Mouse (Mus musculus): ENCODE data around the gene Ldlrad3. TPM values are rescaled to one million over a fixed set of nuclear protein-coding genes. Genes with fewer than 3 reads are reported as not detected.

Gene Ldlrad3
- polyA plus RNA-seq, 1 experiment from 2014 or later, result 4.3 TPM

DNA sequence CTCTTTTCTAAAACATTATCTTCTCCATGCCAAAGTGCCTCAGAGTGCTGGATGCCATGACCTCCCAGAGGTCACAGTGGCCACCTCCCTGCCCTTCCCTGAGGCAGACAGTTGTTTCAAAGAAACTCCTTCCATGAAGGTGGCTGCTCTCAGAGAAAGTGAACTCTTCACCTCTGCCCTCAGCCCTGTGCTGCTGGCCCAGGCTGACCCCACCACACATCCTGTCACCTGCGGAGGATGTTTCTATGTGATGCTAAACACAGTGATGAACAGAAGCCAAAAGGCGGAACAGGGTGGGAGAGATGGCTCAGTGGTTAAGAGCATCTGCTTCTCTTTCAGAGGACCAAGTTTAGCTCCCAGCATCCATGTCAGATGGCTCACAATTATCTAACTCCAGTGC lies 75.9 kb downstream of the Ldlrad3 start:
- H3K27ac ChIP-seq (ENCODE audit: low read depth, low read length), result no peak overlapping the region
- TF ChIP-seq CTCF (IDR thresholded peaks at IDR 0.05; ENCODE audit: low read depth), result no peak
- 89% methylated on average over 2 of the region's 2 CpGs for WGBS
- no peak overlapping the region for H3K9ac ChIP-seq (ENCODE audit: low read depth, low read length)
- no peaks in the 10 kb centered on the region for H3K36me3 ChIP-seq (ENCODE audit: control insufficient read depth, insufficient read depth)
- no peak overlapping the region for H3K4me3 ChIP-seq (ENCODE audit: low read depth, low read length)
- H3K9me3 ChIP-seq (ENCODE audit: control insufficient read depth), result no peaks in the 10 kb centered on the region
- no peak overlapping the region for H3K4me2 ChIP-seq (replicated peaks; ENCODE audit: low read depth)
- H3K27me3 ChIP-seq (replicated peaks; ENCODE audit: control insufficient read depth, insufficient read depth, low read length), result no peaks in the 10 kb centered on the region
- no peaks in the 10 kb centered on the region for H3K4me1 ChIP-seq (replicated peaks; ENCODE audit: control insufficient read depth, insufficient read depth, low read length)
- ATAC-seq, result no peak

DNA sequence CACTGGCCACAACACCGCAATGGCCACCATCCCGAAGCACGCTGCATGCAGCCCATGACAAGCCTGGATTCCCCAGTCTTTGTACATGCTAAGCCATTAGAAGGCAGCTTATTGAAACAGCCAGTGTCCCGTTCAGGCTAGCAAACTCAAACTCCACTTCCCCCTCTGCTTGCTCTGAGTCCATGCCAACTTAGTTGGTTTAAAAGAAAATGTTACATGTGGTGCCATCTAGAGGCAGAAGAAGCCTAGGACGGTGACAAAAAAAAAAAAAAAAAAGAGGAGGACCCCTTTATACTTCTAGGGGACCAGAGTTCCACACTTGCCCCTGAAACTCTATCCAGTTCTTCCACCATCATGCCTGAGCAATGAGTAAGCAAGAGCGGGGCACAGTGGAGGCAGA lies 78.9 kb downstream of the Ldlrad3 start:
- 70% methylated on average over 6 of the region's 6 CpGs for WGBS

GRCm38 (mm10) chr2:102106728-102107127 lies 79.5 kb downstream of the Ldlrad3 start:
- Histone ChIP-seq H3K4me1 (replicated peaks; ENCODE audit: control insufficient read depth, insufficient read depth, low read length) (no peaks in the 10 kb centered on the region), H3K36me3 (ENCODE audit: control insufficient read depth, insufficient read depth) (no peaks in the 10 kb centered on the region), H3K9me3 (ENCODE audit: control insufficient read depth) (no peaks in the 10 kb centered on the region), H3K9ac (ENCODE audit: low read depth, low read length) (no peak overlapping the region), H3K4me3 (ENCODE audit: low read depth, low read length) (no peak overlapping the region), H3K4me2 (replicated peaks; ENCODE audit: low read depth) (no peak overlapping the region), H3K27me3 (replicated peaks; ENCODE audit: control insufficient read depth, insufficient read depth, low read length) (no peaks in the 10 kb centered on the region), H3K27ac (ENCODE audit: low read depth, low read length) (no peak overlapping the region)
- 90% methylated on average over 6 of the region's 6 CpGs for WGBS
- no peak for TF ChIP-seq CTCF (IDR thresholded peaks at IDR 0.05; ENCODE audit: low read depth)
- no peak for ATAC-seq

More for the DNA sequence above, 78.9 kb downstream of the Ldlrad3 start:
- H3K4me3 ChIP-seq (ENCODE audit: low read depth, low read length), result no peak overlapping the region
- no peaks in the 10 kb centered on the region for H3K9me3 ChIP-seq (ENCODE audit: control insufficient read depth)
- H3K4me1 ChIP-seq (replicated peaks; ENCODE audit: control insufficient read depth, insufficient read depth, low read length), result no peaks in the 10 kb centered on the region
- H3K36me3 ChIP-seq (ENCODE audit: control insufficient read depth, insufficient read depth), result no peaks in the 10 kb centered on the region
- no peak overlapping the region for H3K27ac ChIP-seq (ENCODE audit: low read depth, low read length)
- ATAC-seq, result no peak
- no peaks in the 10 kb centered on the region for H3K27me3 ChIP-seq (replicated peaks; ENCODE audit: control insufficient read depth, insufficient read depth, low read length)
- no peak overlapping the region for H3K4me2 ChIP-seq (replicated peaks; ENCODE audit: low read depth)
- no peak overlapping the region for H3K9ac ChIP-seq (ENCODE audit: low read depth, low read length)
- TF ChIP-seq CTCF (IDR thresholded peaks at IDR 0.05; ENCODE audit: low read depth), result peak; percentile 55

GRCm38 (mm10) chr2:102105454-102105853 lies 80.7 kb downstream of the Ldlrad3 start:
- no peak for TF ChIP-seq CTCF (IDR thresholded peaks at IDR 0.05; ENCODE audit: low read depth)
- Histone ChIP-seq H3K4me2 (replicated peaks; ENCODE audit: low read depth) (no peak overlapping the region), H3K4me1 (replicated peaks; ENCODE audit: control insufficient read depth, insufficient read depth, low read length) (no peaks in the 10 kb centered on the region), H3K9ac (ENCODE audit: low read depth, low read length) (no peak overlapping the region), H3K9me3 (ENCODE audit: control insufficient read depth) (no peaks in the 10 kb centered on the region), H3K27ac (ENCODE audit: low read depth, low read length) (no peak overlapping the region), H3K4me3 (ENCODE audit: low read depth, low read length) (no peak overlapping the region), H3K36me3 (ENCODE audit: control insufficient read depth, insufficient read depth) (no peaks in the 10 kb centered on the region), H3K27me3 (replicated peaks; ENCODE audit: control insufficient read depth, insufficient read depth, low read length) (no peaks in the 10 kb centered on the region)
- ATAC-seq, result no peak
- 82% methylated on average over 2 of the region's 2 CpGs for WGBS

DNA sequence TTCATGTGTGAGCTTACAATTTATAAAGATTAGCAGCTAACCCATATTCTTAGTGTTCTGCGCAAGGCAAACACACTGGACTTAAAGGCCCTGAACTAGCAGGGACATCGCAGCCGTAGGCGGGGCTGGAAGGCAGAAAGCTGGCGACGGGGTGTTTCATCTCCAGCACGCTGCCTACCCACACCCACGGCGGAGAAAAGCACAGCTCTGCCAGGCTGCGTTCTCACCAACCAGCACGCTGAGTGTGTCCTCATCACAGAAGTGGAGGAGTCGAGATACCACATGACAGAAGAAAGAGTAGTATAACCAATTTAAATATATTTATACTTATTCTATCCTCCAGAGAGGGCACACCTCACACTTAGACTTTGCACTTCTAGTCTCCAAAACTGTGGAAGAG lies 82.2 kb downstream of the Ldlrad3 start:
- Histone ChIP-seq H3K27me3 (replicated peaks; ENCODE audit: control insufficient read depth, insufficient read depth, low read length) (no peaks in the 10 kb centered on the region), H3K4me2 (replicated peaks; ENCODE audit: low read depth) (no peak overlapping the region), H3K9me3 (ENCODE audit: control insufficient read depth) (no peaks in the 10 kb centered on the region), H3K4me1 (replicated peaks; ENCODE audit: control insufficient read depth, insufficient read depth, low read length) (no peaks in the 10 kb centered on the region), H3K27ac (ENCODE audit: low read depth, low read length) (no peak overlapping the region), H3K9ac (ENCODE audit: low read depth, low read length) (no peak overlapping the region), H3K4me3 (ENCODE audit: low read depth, low read length) (no peak overlapping the region), H3K36me3 (ENCODE audit: control insufficient read depth, insufficient read depth) (no peaks in the 10 kb centered on the region)
- WGBS, result 84% methylated on average over 12 of the region's 12 CpGs
- no peak for ATAC-seq
- TF ChIP-seq CTCF (IDR thresholded peaks at IDR 0.05; ENCODE audit: low read depth), result no peak

GRCm38 (mm10) chr2:102100490-102100889 lies 85.7 kb downstream of the Ldlrad3 start:
- 61% methylated on average over 4 of the region's 4 CpGs for WGBS
- H3K27me3 ChIP-seq (replicated peaks; ENCODE audit: control insufficient read depth, insufficient read depth, low read length), result no peaks in the 10 kb centered on the region

More at GRCm38 (mm10) chr2:102100490-102100889, 85.7 kb downstream of the Ldlrad3 start:
- H3K27ac ChIP-seq (ENCODE audit: low read depth, low read length), result no peak overlapping the region
- H3K4me3 ChIP-seq (ENCODE audit: low read depth, low read length), result no peak overlapping the region
- ATAC-seq, result no peak
- no peaks in the 10 kb centered on the region for H3K4me1 ChIP-seq (replicated peaks; ENCODE audit: control insufficient read depth, insufficient read depth, low read length)
- H3K36me3 ChIP-seq (ENCODE audit: control insufficient read depth, insufficient read depth), result no peaks in the 10 kb centered on the region
- no peak overlapping the region for H3K9ac ChIP-seq (ENCODE audit: low read depth, low read length)
- H3K9me3 ChIP-seq (ENCODE audit: control insufficient read depth), result no peaks in the 10 kb centered on the region
- TF ChIP-seq CTCF (IDR thresholded peaks at IDR 0.05; ENCODE audit: low read depth), result no peak
- no peak overlapping the region for H3K4me2 ChIP-seq (replicated peaks; ENCODE audit: low read depth)

All from intestine, postnatal 0 days (tissue).